Mouse (Mus musculus): ENCODE results near the gene Smco2.

- TF ChIP-seq RCOR1 (IDR thresholded peaks at IDR 0.05; ENCODE audit: low read depth, low read length) (no peak), CTCF (IDR thresholded peaks at IDR 0.05 in 2 of 3, conservative IDR thresholded peaks at IDR 0.05 in 1 of 3; ENCODE audit: control insufficient read depth in 1 of 3, insufficient read depth in 1 of 3, low read depth in 2 of 3, low read length in 3 of 3, poor library complexity in 1 of 3, severe bottlenecking in 1 of 3) (no peak)
Observed at GRCm38 (mm10) chr6:146884171-146884570, 34.3 kb downstream of the Smco2 start.
